Mouse (Mus musculus): ENCODE measurements around the gene Atp5l. TPM values are rescaled to one million over a fixed set of nuclear protein-coding genes. Genes with fewer than 3 reads are reported as not detected.
"Not testable (repeated sequence)": the region's sequence is repeated elsewhere in the genome, so short reads cannot be mapped to it uniquely, and the experiment has no call there.

Gene Atp5l
- 1,000 to 10,000 TPM; 1,604 to 1,644 TPM for total RNA-seq (2021)

- DNase-seq = peak; percentile 83 to 91
- intact Hi-C loops (cut with DNase I) = loop anchor here (1.0 to 5.0 kb wide), 2 partner anchors 45 to 153 kb away; partner anchors contain the start of genes Arcn1, Ift46 and Ube4a
Measured at GRCm38 (mm10) chr9:44920374-44921122, at the start of gene Atp5l. Atp5l (minus strand) TSS chr9:44920742.

GRCm38 (mm10) chr9:44969450-44969849 lies 48.9 kb upstream of the Atp5l start:
- intact Hi-C loops (cut with DNase I) = loop anchor here (5.0 kb wide), 2 partner anchors 178 to 197 kb away; no protein-coding TSS in a partner anchor
- no peak for DNase-seq

GRCm38 (mm10) chr9:44967763-44968162 lies 47.2 kb upstream of the Atp5l start:
- intact Hi-C loops (cut with DNase I) = loop anchor here (2.0 to 5.0 kb wide), 3 partner anchors 131 to 195 kb away; no protein-coding TSS in a partner anchor
- DNase-seq = not testable (repeated sequence)

GRCm38 (mm10) chr9:44966815-44967242 lies 46.3 kb upstream of the Atp5l start:
- intact Hi-C loops (cut with DNase I) = loop anchor here (2.0 to 5.0 kb wide), 3 partner anchors 130 to 195 kb away; no protein-coding TSS in a partner anchor
- peak; percentile 70 to 77 for DNase-seq

GRCm38 (mm10) chr9:44965833-44966466 lies 45.4 kb upstream of the Atp5l start:
- intact Hi-C loops (cut with DNase I) = loop anchor here (1.0 to 5.0 kb wide), 5 partner anchors 46 to 194 kb away; partner anchors contain the start of gene Atp5l
- DNase-seq = no peak

DNA sequence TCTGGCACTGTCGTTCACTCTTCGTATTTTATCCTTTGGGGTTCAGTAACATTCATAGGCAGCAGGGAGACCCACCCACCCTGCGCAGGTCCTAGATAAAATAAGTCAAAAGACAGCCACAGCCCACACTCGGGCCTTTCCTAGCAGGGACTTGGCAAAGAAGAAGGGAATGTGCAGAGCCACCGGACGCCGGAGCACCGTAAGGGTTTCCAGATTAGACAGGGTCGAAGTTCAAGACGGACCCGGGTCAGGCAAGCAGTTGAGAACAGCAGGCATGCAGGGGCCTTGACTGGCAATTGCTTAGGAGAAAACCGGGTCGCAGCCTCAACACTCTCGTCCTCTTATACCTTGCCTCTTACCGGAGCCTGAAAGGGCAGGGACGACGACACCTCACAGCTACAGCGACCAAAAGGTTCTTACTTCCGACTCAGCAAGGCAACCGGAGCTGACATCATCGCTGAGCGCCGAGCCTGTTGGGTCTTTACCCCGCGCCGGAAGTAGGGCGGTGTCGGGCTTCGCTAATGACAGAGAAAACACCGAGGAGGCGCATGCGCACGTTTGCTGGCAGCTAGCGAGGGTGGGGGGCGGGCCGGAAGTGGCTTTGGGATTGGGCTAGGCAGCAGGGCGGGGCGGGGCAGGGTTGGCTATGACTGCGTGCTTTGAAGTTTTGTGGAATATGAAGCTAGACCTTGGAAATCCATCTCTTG lies 44.7 kb upstream of the Atp5l start, which contains the start of gene Ube4a:
Ube4a (minus strand) TSS at position 475 of the 707 bp plus-strand sequence.
- peak; percentile 99 to 100 for DNase-seq
- intact Hi-C loops (cut with DNase I) = loop anchor here (1.0 to 5.0 kb wide), 4 partner anchors 45 to 193 kb away; partner anchors contain the start of gene Atp5l

GRCm38 (mm10) chr9:44954432-44954831 lies 33.9 kb upstream of the Atp5l start:
- no peak for DNase-seq
- intact Hi-C loops (cut with DNase I) = no loop called here

DNA sequence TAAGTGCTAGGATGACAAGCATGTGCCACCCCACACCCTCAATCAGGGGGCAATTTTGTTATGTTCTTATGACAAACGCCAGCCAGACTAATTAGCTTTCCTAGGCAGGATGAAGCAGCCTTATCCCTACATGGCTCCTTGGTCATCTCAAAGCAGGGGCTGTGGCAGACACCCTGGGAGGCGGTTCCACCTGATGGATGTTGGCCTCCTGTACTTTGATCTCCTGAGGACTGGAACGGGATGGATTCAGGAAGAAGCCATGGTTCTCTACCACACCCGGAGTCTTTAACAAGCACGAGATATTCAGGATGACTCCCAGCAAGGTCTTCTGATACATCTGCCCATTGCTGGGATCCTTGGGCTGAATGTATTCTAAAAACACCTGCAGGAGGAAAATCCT lies 27.3 kb upstream of the Atp5l start:
- DNase-seq = no peak
- intact Hi-C loops (cut with DNase I) = no loop called here

DNA sequence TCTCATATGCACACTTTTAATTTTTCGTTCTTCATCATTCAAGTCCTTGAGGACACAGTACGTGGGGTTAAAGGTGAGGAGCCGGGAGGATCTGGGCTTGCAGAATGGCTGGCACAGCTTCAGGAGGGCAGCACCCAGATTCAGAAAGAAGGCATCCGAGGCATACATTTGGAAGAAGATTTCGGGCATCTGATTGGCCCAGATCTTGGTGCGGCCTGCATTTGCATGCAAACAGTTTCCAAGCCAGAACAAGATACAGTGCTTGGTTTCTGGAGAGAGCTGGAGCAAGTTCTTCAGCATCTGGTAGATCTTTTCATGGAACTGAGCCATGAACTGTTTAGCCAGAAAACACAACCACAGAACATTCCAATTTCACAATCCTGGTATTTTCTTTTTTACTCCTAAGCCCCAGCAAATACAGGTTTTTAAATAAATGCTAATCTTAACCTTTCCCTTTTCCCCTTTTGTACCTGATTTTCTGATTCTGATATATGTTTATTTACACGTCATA lies 25.7 kb upstream of the Atp5l start:
- no peak for DNase-seq
- intact Hi-C loops (cut with DNase I) = no loop called here

DNA sequence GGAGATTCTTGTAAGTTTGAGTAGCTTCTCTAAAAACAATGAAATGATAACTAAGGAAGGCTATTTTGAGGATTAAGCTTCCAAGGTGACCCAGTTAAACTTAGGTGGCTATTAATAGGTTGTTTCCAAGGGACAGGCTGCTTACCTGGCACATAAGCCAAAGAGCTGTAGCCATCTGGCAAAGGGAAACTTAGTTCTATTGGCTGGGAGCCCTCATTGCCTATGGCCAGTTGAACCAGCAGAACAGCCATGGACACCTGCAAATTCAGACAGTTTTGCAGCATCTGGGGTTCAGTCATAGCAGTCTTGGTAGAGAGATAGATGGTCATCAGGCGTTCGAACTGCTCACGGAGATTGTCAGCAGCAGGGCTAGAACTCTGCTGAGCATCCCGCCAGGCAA lies 21.9 kb upstream of the Atp5l start:
- intact Hi-C loops (cut with DNase I) = no loop called here

DNA sequence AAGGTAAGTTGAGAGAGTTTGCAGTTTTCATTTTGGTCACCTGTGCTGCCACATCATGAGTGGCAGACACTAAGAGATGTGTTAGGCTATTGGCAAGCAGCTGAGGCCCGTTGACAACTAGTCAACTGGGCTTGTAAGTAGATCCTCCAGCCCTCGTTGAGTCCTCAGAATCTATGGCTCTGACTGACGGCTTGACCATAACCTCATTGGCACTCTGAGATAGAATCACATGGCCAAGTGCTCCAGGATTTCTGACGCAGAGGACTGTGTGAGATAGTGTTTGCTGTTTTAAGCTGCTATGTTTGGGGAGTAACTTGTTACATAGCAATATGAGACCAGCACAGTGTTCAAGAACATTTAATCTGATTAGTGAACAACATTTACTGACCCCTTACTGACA lies 21.2 kb upstream of the Atp5l start:
- peak in 1 of 2 experiments; percentile 15 for DNase-seq
- intact Hi-C loops (cut with DNase I) = no loop called here

More for the DNA sequence above, 21.9 kb upstream of the Atp5l start:
- DNase-seq = peak; percentile 15 to 34

DNA sequence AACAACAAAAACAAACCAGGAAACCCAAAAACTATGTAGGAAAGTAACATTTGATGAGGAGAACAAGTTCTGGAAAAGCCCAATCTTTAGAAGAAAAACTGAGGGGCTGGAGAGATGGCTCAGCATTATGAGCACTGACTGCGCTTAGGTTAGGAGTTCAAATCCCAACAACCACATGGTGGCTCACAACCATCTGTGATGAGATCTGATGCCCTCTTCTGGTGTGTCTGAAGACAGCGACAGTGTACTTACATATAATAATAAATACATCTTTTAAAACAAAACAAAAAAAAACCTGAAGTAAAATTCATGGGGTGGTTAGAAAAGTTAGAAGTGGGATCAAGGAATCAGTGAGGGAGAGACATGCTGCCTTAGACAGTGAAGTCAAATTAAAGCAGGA lies 1.0 kb upstream of the Atp5l start:
- intact Hi-C loops (cut with DNase I) = loop anchor here (5.0 kb wide), 1 partner anchor 154 kb away; the partner anchor contains the start of genes Arcn1 and Ift46
- DNase-seq = no peak

DNA sequence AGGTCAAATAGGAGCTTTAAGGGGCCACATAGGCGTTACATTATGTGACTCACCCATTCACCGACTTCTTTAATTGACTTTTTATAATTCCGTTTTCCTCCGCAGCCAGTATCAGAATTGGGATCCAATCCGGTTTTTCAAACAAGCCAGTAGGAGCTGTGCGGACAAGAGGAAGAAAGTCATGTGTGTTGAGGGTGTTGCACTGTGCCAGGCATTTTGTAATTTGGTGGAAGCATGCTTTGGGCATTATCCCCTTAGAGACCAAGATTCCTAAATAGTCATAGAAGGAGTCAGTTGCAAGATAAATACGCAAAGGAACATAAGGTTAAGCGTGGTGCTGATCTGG lies 554 bp upstream of the Atp5l start:
- DNase-seq = no peak
- intact Hi-C loops (cut with DNase I) = loop anchor here (5.0 kb wide), 1 partner anchor 154 kb away; the partner anchor contains the start of genes Arcn1 and Ift46

DNA sequence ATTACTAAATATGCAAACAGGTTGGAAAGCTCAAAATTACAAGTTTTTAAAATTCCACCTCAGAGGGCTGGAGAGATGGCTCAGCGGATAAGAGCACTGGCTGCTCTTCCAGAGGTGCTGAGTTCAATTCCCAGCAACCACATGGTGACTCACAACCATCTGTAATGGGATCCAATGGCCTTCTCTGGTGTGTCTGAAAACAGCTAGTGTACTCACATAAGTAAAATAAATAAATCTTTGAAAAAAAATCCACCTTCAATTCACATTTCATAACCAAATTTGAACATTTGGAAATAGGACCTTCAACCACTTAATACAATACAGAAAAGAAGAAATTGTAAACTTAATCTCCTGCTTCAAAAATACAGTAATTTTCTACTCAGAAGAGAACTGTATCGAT lies 936 bp downstream of the Atp5l start:
- intact Hi-C loops (cut with DNase I) = loop anchor here (1.0 to 5.0 kb wide), 3 partner anchors 46 to 152 kb away; partner anchors contain the start of genes Arcn1, Ift46 and Ube4a
- no peak for DNase-seq

GRCm38 (mm10) chr9:44916196-44916595 lies 4.3 kb downstream of the Atp5l start:
- intact Hi-C loops (cut with DNase I) = loop anchor here (2.0 kb wide), 1 partner anchor 35 kb away; the partner anchor contains the start of gene Kmt2a

DNA sequence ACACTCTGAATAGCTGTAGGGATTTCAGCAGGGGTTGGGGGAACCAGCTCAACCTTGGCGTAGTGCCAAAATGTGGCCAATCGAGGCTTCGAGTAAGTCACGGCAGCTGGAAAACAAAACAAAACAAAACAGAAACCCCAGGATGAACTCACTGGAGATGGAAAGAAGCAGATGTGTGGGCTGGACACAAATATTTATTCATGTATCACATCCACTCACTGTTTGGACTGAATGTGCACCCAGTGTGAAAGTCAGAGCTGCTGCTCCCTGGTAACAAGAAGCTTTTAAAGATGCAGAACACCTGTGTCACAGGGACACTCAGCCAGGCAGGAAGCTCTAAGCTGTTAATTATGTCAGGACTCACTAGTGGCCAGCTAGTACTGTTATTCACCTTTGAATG lies 5.8 kb downstream of the Atp5l start:
- intact Hi-C loops (cut with DNase I) = no loop called here
- no peak for DNase-seq

More at GRCm38 (mm10) chr9:44916196-44916595, 4.3 kb downstream of the Atp5l start:
- peak; percentile 36 to 43 for DNase-seq

DNA sequence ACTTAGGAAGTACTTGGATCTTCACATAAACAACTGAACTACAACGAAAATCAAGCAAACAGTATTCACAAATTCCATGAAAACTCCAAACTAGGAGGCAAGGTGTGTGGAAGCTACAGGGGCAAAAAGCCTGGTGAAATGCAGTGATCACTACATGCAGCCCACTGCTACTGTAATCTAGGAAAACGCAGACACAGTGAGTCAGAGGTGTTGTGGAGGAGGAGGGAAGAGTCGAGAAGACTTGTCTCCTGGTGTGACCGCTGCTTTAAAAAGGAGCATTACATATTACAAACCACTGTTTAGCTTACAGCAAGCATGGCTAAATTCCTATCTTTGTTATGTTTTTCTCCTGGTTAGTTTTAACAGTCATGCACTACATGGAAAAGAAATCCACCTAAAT lies 9.2 kb downstream of the Atp5l start:
- no peak for DNase-seq
- intact Hi-C loops (cut with DNase I) = loop anchor here (2.0 kb wide), 1 partner anchor 71 kb away; no protein-coding TSS in a partner anchor

DNA sequence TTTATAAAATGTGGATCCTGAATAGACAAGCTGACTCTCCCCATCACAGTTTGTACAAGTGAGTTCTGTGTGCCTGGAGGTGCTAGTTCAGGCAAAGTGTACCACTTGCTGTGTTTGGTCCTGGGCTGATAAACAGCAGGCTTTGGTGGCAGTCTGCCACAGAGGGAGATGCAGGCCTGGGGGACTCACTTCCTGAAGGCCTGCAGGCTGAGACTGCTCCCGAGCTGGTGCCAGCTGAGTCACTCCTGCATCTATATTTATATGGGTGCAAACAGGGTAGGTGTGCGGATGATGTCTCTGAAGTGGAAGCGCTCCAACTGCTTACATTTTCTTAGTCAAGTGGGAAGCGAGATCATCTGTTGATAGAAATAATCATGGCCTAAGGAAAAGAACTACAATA lies 14.9 kb downstream of the Atp5l start:
- intact Hi-C loops (cut with DNase I) = no loop called here
- peak; percentile 23 to 36 for DNase-seq

GRCm38 (mm10) chr9:44904964-44905363 lies 15.6 kb downstream of the Atp5l start:
- DNase-seq = peak; percentile 66 to 68
- intact Hi-C loops (cut with DNase I) = no loop called here

DNA sequence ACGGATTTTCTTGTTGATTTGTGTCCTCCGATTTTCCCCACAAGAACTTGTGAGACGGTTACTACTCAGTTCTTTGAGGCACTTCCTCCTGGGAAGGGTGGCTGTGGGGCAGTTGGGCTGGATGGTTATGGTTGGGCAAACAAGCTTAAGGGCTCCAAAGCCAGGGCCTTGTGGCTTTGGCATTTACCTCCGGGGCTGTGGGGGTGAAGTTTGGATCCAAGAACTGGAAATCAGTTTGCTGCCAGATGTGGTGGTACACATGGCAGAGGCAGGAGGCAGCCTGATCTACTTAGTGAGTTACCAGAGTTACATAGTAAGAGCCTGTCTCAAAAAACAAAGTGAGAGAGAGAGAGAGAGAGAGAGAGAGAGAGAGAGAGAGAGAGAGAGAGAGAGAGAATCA lies 16.7 kb downstream of the Atp5l start:
- DNase-seq = no peak
- intact Hi-C loops (cut with DNase I) = no loop called here

All from heart, postnatal 36 days (tissue).